Mouse (Mus musculus): ENCODE measurements around the gene Ift46.

The Ift46 gene

DNA sequence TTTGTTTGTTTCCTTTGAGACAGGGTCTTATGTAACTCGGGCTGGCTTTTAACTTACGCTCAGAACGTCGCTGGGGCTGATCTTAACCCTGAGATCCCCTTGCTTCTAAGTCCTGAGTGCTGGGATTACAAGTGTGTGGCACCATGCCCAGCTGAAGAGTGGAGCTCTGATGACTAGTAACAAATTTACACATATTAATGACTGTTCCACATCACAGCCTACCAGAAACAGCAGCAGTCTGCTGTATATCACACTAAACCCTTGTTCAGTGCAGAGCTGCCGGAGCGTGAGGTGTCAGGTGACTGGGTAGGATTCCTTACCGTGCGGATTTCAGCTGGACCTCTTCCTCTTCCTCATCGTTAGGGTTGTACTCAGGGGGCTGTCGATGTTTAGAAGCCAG is 42.6 kb downstream of the Ift46 start:
- DNase-seq (ENCODE audit: low read depth), result no peak

DNA sequence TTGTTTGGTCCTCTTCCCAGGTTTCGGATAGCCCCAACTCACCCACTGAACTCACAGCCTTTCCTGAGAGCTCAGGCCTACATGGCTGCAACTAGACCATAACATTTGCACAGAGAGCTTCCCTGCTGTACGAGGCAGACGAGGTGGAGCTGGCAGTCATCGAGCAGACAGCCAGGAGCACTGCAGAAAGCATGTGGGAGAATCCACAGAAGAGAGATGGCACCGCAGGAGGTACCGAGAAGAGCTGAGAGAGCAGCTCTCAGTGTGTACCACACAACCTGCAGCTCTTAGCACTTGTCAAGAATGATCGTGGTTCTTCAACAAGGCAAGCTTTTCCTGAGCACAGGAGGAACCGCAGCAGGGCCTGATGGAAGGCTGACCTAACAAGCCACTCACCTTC is 46.5 kb downstream of the Ift46 start:
- no peak for DNase-seq (ENCODE audit: low read depth)

DNA sequence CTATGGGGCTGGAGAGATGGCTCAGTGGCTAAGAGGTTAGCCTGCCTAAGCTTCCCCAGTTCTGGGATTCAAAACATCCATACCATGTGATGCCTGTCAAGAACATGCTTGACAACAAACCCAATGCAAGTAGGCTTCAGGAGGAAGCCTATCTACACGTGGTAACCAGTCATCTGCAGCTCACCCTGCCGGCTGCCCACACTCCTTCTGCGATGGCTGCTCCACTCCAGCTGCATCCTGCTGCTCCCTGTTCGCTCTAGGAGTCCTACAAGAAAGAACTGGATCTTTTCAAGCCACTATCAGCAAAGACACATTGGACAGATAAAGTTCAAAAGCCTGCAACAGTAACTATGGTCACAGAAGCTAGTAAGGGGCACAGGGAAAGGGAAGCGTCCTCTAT is 49.8 kb downstream of the Ift46 start:
- DNase-seq (ENCODE audit: low read depth), result no peak

DNA sequence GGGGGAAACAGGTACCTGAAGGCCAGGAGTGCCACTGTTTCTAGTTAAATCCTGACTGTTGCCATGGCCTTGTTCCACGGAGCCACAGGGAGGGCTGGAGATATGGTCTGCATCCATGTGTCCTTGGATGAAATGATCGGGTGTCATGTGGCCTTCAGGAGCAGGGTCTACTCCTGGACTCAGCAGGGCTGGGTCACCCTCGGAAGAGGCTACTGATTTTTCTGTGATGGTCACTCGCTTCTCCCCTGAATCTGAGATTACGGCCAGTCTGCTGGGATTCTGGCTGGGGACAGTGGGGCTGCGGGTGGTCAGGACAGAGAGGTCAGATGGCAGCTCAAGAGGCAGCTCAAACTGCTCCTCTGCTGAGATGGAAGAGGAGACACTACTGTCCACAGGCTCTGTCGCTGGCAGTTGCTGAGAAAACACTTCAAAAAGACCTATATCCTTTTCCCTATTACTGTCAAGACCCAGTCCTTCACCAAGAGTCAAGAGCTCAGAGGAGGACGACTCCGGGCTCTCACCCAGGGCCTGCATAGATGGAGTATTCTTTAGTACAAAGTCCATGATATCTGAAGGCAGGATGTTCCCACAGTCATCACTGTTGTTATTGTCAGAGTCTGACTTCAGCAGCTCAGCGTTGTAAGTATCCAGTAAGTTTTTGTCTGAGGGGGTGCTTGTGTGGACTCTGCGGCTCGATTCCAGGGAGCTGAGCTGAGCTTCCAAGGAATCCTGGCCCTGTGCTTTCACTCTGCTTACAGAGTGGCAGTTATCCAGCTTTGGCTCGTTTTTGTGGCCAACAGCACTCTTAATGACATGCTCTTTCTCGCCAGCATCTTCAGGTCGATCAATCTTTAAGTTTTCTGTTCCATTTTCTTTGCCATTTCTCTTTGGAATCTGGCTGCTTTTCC is 52.5 kb downstream of the Ift46 start:
- no peak for DNase-seq (ENCODE audit: low read depth)

DNA sequence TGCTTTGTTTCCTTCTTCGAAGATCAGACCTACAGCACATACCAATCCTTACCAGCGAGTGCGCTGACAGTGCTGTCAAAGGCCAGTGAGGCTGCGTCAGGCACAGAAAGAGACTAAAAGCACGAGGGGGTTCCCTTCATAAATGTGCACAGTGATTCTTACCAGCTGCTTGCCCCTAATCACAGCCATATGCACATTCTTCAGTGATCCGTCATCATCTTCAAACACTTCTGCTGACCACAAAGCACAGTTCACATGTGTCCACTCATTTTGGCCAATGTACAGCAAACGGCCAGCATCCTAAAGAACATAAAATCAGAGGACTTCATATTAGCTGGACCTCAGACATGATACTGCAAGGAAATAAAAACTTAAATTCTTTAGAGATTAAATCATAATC is 59.0 kb downstream of the Ift46 start:
- DNase-seq (ENCODE audit: low read depth), result no peak

DNA sequence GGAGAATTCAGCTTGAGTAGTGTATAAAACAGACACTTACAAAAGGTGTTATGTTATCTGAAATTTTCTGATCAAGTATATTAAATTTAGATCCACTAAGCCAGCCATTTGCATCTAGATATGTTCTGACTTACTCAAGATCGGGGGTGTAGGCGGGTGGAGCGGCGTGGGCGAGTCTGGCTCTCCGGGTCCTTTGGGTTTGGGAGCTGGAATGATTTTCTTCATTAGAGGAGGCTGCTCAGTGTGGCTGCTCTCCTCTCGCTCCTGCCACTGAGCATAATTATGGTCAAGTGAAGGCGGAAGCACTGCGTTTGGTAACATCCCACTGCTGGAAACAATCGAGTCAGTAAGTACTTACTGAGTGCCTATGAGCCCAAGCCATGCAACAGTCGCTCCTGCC is 61.2 kb downstream of the Ift46 start:
- no peak for DNase-seq (ENCODE audit: low read depth)

DNA sequence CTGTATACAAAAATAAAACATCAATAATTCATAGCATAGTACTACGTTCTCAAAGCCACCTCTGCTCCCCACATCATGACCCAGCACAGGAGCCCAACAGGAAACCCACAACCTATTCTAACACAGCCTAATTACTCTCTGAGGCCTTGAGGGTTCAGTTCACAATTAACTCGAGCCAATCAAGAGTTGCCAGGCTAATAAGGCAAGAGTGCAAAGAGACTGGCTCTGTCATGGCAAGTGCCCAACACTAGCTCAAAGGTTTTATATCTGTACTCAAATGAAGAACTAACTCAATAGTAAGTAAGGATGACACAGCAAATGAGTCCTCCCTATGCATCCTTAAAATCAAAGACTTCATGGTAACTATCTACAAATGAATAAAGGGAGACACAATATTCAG is 62.8 kb downstream of the Ift46 start:
- no peak for DNase-seq (ENCODE audit: low read depth)

DNA sequence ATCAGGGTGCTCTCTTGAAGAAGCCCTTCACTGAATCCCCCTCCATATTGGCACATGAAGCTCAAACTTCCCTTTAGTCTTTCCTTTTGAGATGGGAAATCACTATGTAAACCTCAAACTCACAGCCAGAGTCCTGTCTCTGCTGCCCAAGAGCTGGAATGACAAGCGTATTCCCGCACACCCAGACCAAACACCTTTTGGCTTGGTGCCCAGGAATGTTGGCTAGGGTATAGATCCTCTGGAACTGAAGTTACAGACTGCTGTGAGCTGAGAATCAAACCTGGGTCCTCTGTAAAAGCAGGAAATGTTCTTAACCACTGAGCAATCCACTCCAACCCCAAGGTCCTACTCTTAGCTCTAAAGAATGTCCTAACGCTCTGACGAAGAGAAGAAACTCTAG is 64.6 kb downstream of the Ift46 start:
- DNase-seq (ENCODE audit: low read depth), result no peak

DNA sequence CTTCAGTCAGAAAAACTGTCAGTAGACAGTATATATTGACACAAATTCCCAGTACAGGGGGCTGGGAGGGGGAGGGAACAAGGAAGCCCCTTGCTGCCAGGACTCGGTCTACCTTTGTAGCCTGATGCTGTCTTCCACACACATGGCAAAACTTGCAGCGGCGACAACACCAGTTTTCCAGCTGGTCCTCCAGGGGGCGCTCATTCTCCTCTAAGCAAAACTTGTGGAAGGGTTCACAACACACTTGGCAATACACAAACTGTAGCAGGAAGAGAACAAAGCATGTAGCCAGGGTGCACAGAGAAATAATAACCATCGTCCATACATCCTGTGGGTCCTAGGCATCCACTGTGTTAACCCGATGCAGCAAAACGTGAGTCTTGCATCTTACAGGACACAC is 68.7 kb downstream of the Ift46 start:
- peak; percentile 49 for DNase-seq (ENCODE audit: low read depth)

DNA sequence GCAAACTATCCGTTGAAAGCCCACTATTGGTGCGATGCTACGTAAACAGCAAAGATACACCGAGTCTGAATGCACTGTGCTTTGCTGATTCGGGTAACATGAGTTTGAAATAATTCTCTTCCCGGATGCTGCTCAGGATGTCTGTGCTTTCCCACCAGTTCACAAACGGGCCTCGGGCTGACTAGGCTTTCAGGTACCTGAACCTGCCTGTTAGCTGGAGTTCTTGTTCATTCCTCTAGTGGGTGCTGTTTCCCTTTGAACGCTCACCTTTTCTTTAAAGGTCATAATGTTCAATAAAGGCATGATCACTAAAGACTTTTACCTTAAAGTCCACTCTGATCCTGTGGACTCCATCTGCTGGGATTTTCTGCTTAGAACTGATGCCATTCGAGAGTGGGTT is 73.5 kb downstream of the Ift46 start:
- DNase-seq (ENCODE audit: low read depth), result peak; percentile 10
